In genomic region chr2:57776154-57776553, GRCm38 (mm10) we compare ENCODE assay signal across 19 mouse cellular contexts.
DNase-seq lines count a peak whose midpoint lies in the region; ATAC-seq lines count a peak whose summit lies in the region.
"Had no signal": no experiment of that assay in that cellular context is flagged by ENCODE, and none has a peak within 500 bp of the region (broad histone marks: within the 10 kb centered on the region; RNA-seq: fewer than 3 reads in every experiment).

No protein-coding gene starts in this region.

- H3K27ac ChIP-seq in hindbrain, embryonic 12.5 days, result no peak overlapping the region
- no peak overlapping the region for H3K27ac ChIP-seq in hindbrain, embryonic 10.5 days
- H3K27ac ChIP-seq in midbrain, embryonic 11.5 days (ENCODE audit: low read depth, low read length), result no peak overlapping the region
- H3K27ac ChIP-seq in midbrain, embryonic 15.5 days, result no peak overlapping the region
- no peak overlapping the region for H3K27ac ChIP-seq in neural tube, embryonic 15.5 days (replicated peaks)
- H3K27ac ChIP-seq: gastrocnemius, adult 2 months had no signal

- H3K4me3 ChIP-seq in hindbrain, embryonic 12.5 days, result no peak overlapping the region
- no peak overlapping the region for H3K4me3 ChIP-seq in hindbrain, embryonic 10.5 days
- no peak overlapping the region for H3K4me3 ChIP-seq in midbrain, embryonic 11.5 days (ENCODE audit: low read depth, low read length)
- H3K4me3 ChIP-seq in midbrain, embryonic 15.5 days, result no peak overlapping the region
- H3K4me3 ChIP-seq in neural tube, embryonic 15.5 days (replicated peaks), result no peak overlapping the region
- H3K4me3 ChIP-seq: gastrocnemius, adult 2 months had no signal

- H3K4me2 ChIP-seq in hindbrain, embryonic 12.5 days (replicated peaks), result no peak overlapping the region
- H3K4me2 ChIP-seq in midbrain, embryonic 11.5 days, result no peak overlapping the region
- no peak overlapping the region for H3K4me2 ChIP-seq in midbrain, embryonic 15.5 days
- H3K4me2 ChIP-seq in neural tube, embryonic 15.5 days, result no peak overlapping the region
- H3K4me2 ChIP-seq: heart, embryonic 11.5 days had no signal

- H3K36me3 ChIP-seq in hindbrain, embryonic 12.5 days, result no peaks in the 10 kb centered on the region
- H3K36me3 ChIP-seq in hindbrain, embryonic 10.5 days, result no peaks in the 10 kb centered on the region
- H3K36me3 ChIP-seq in midbrain, embryonic 11.5 days (ENCODE audit: control insufficient read depth, insufficient read depth, low read length), result no peaks in the 10 kb centered on the region
- H3K36me3 ChIP-seq in midbrain, embryonic 15.5 days (replicated peaks), result no peaks in the 10 kb centered on the region
- no peaks in the 10 kb centered on the region for H3K36me3 ChIP-seq in neural tube, embryonic 15.5 days

- no peaks in the 10 kb centered on the region for H3K9me3 ChIP-seq in hindbrain, embryonic 12.5 days (replicated peaks)
- no peaks in the 10 kb centered on the region for H3K9me3 ChIP-seq in hindbrain, embryonic 10.5 days
- no peaks in the 10 kb centered on the region for H3K9me3 ChIP-seq in midbrain, embryonic 11.5 days (ENCODE audit: control insufficient read depth, low read length)
- H3K9me3 ChIP-seq in midbrain, embryonic 15.5 days, result no peaks in the 10 kb centered on the region
- H3K9me3 ChIP-seq in neural tube, embryonic 15.5 days (replicated peaks), result no peaks in the 10 kb centered on the region

- no peaks in the 10 kb centered on the region for H3K4me1 ChIP-seq in hindbrain, embryonic 12.5 days
- no peaks in the 10 kb centered on the region for H3K4me1 ChIP-seq in hindbrain, embryonic 10.5 days (replicated peaks)
- H3K4me1 ChIP-seq in midbrain, embryonic 11.5 days (ENCODE audit: control insufficient read depth, insufficient read depth, low read length), result no peaks in the 10 kb centered on the region
- H3K4me1 ChIP-seq in midbrain, embryonic 15.5 days, result no peaks in the 10 kb centered on the region
- no peaks in the 10 kb centered on the region for H3K4me1 ChIP-seq in neural tube, embryonic 15.5 days

- H3K9ac ChIP-seq in hindbrain, embryonic 12.5 days, result no peak overlapping the region
- H3K9ac ChIP-seq in midbrain, embryonic 11.5 days (ENCODE audit: low read length), result no peak overlapping the region
- no peak overlapping the region for H3K9ac ChIP-seq in midbrain, embryonic 15.5 days
- no peak overlapping the region for H3K9ac ChIP-seq in neural tube, embryonic 15.5 days (replicated peaks)
- H3K9ac ChIP-seq: forebrain, postnatal 0 days had no signal

- ATAC-seq in hindbrain, embryonic 12.5 days (ENCODE audit: low FRiP score), result peak; percentile 73; the same call in 1 of the 2 replicates
- ATAC-seq in midbrain, embryonic 11.5 days (ENCODE audit: low FRiP score), result no peak
- ATAC-seq in midbrain, embryonic 15.5 days (replicated peaks), result no peak
- ATAC-seq in neural tube, embryonic 15.5 days (ENCODE audit: low FRiP score), result peak; percentile 59; the same call in 1 of the 2 replicates
- ATAC-seq: CD4-positive, CD25-positive, alpha-beta regulatory T cell, adult 4 months; forebrain, postnatal 0 days had no signal

- no peaks in the 10 kb centered on the region for H3K27me3 ChIP-seq in hindbrain, embryonic 12.5 days
- H3K27me3 ChIP-seq in hindbrain, embryonic 10.5 days (ENCODE audit: insufficient read depth, poor library complexity, severe bottlenecking), result no peaks in the 10 kb centered on the region
- H3K27me3 ChIP-seq in midbrain, embryonic 11.5 days (ENCODE audit: control insufficient read depth, insufficient read depth, low read length), result no peaks in the 10 kb centered on the region
- H3K27me3 ChIP-seq in midbrain, embryonic 15.5 days (replicated peaks), result no peaks in the 10 kb centered on the region
- H3K27me3 ChIP-seq in neural tube, embryonic 15.5 days (replicated peaks), result no peaks in the 10 kb centered on the region

- DNase-seq in hindbrain, embryonic 10.5 days (ENCODE audit: low spot score), result no peak
- DNase-seq in midbrain, embryonic 11.5 days (ENCODE audit: low spot score, missing footprints), result peak; percentile 23
- DNase-seq in retina, embryonic 14.5 days (ENCODE audit: low spot score), result peak; percentile 6
- no peak for DNase-seq in retina, postnatal 1 day
- DNase-seq in adipocyte (ENCODE audit: low spot score), result no peak
- DNase-seq: adrenal gland, adult 8-10 months; adrenal gland, postnatal 25 days; cerebellum, adult 18-20 months; cerebellum, adult 9-10 months; cerebellum, postnatal 14 days; forebrain, postnatal 0 days; gastrocnemius, adult 2 months; gastrocnemius, postnatal 14 days; heart, adult 11 months had no signal

- 89% methylated on average over 5 of the region's 5 CpGs for WGBS in hindbrain, embryonic 12.5 days
- WGBS in hindbrain, embryonic 10.5 days, result 90% methylated on average over 5 of the region's 5 CpGs
- 83% methylated on average over 5 of the region's 5 CpGs for WGBS in midbrain, embryonic 11.5 days
- 77% methylated on average over 5 of the region's 5 CpGs for WGBS in midbrain, embryonic 15.5 days
- WGBS in neural tube, embryonic 15.5 days, result 58% methylated on average over 5 of the region's 5 CpGs

Comparison
In these comparisons a context has a peak if more than half of its experiments do, and no peak if none do; other contexts are left out.
1. DNase-seq: peak in midbrain, embryonic 11.5 days (single experiment) and retina, embryonic 14.5 days (single experiment); none in hindbrain, embryonic 10.5 days (single experiment), retina, postnatal 1 day (single experiment) and adipocyte (single experiment).
2. ATAC-seq: peak in hindbrain, embryonic 12.5 days (single experiment) and neural tube, embryonic 15.5 days (single experiment); none in midbrain, embryonic 11.5 days (single experiment) and midbrain, embryonic 15.5 days (single experiment).